Mouse (Mus musculus): ENCODE data around the gene Tekt5.

- TF ChIP-seq CTCF (IDR thresholded peaks at IDR 0.05; ENCODE audit: insufficient read depth, low read length) = no peak
- TF ChIP-seq POLR2A (IDR thresholded peaks at IDR 0.05; ENCODE audit: borderline replicate concordance, extremely low read depth, low read depth, low read length) = no peak
Measured at GRCm38 (mm10) chr16:10374254-10375011, 20.9 kb downstream of the Tekt5 start.

Data from lung, adult 2 months (tissue).